Mouse (Mus musculus) mature B cell (primary cell): ENCODE data around the gene Psmb10.
"Not testable (repeated sequence)": the region's sequence is repeated elsewhere in the genome, so short reads cannot be mapped to it uniquely, and the experiment has no call there.

Experiments
- in situ Hi-C: fragments of 300-500 bp; cut with MboI; formaldehyde crosslinking; loops from 2 replicates; pipeline ENCODE4 v1.14.3; 2019

Gene Psmb10

DNA sequence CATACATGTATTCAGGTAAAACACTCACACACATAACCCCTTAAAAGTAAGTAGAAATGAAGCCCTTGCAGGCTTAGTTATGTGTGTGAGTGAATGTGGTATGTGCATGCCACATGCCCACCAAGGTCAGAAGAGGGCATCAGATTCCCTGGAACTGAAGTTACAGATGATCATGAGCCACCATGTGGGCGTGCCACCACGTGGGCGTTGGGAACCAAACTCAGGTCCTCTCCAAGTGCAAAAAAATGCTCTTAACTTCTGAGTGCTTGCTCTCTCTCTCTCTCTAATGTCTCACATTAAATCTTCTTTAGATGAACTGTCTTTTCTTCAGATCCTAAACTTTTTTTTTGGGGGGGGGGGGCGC is at the start of gene Psmb10:
Gene Psmb10, minus strand, starts transcription at position 139 of the 364 bp plus-strand sequence.
- in situ Hi-C loops, result loop anchor here (25.0 kb wide), 1 partner anchor 226 kb away; the partner anchor contains the start of genes 4933405L10Rik, Acd, Enkd1 and Pard6a

DNA sequence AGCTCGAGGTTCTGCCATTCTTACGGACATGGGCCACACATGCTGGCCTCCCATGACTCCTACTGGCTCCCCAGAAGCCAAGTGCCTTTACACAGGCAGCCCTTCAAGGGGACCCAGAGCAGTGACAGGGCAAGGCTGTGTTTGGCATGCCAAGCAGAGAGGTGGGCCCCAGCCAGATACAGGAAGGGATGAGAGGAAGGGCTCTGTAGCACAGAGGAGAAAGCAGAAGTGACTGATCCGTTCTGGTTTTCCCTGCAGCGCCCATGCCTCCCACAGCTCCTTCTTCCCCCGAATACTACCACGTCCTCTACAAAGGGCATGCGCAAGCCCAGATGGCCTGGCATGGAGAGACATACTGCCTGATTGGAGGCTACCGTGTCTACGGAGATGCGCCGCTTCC is 45.2 kb upstream of the Psmb10 start:
- in situ Hi-C loops, result not testable (repeated sequence)

DNA sequence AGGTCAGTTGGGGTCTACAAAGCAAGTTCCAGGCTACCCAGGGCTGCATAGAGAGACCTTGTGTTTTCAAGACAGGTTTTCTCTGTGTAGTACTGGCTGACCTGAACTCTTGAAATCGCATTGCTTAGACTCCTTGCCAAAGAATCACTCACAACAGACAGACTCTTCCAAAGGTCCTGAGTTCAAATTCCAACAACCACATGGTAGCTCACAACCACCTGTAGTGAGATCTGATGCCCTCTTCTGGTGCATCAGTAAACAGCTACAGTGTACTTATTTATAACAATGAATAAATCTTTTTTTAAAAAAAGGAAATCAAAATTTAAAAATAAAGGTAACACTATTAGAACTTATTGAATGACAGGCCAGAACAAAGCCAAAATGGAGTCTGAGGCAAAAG is 42.9 kb upstream of the Psmb10 start:
- in situ Hi-C loops, result no loop called here

DNA sequence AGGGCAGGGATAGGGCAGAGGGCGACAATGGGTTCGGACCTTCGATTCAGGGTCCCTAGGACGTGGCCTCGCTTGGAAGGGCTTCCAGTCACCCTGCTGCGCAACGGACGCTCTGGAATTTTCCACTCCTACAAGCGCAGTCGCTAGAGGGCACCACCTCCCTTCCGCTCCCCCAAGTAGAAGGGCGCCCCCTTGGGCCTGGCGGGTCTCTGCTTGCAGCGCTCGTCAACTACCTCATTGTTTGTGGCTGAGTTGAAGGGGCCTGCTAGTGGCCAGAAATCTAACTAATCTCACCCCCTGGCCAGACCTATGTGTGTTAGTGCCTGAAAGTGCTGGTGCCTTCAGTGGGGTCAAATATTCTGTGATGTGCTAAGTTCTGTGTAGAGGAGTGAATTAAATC is 41.1 kb upstream of the Psmb10 start, which contains the start of gene Dpep3:
Gene Dpep3, minus strand, starts transcription at position 105 of the 400 bp plus-strand sequence.
- in situ Hi-C loops, result no loop called here

DNA sequence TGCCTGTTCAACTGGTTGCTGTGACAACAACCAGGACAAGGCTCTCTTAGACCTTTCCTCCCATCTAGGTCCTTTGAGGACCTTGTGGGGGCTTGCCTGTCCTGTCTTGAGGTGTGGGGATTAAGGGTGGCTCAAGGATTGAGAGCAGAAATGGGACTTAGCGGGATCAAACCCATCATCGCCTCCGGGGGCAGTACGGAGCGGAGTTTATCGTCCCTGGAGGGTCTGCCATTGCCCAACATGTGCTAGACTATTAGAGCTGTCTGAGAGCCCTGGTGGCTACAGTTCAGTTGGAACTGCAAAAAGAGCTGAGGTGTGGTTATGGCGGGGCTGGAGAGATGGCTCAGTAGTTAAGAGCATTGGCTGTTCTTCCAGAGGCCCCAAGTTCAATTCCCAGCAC is 37.1 kb upstream of the Psmb10 start:
- in situ Hi-C loops, result no loop called here

DNA sequence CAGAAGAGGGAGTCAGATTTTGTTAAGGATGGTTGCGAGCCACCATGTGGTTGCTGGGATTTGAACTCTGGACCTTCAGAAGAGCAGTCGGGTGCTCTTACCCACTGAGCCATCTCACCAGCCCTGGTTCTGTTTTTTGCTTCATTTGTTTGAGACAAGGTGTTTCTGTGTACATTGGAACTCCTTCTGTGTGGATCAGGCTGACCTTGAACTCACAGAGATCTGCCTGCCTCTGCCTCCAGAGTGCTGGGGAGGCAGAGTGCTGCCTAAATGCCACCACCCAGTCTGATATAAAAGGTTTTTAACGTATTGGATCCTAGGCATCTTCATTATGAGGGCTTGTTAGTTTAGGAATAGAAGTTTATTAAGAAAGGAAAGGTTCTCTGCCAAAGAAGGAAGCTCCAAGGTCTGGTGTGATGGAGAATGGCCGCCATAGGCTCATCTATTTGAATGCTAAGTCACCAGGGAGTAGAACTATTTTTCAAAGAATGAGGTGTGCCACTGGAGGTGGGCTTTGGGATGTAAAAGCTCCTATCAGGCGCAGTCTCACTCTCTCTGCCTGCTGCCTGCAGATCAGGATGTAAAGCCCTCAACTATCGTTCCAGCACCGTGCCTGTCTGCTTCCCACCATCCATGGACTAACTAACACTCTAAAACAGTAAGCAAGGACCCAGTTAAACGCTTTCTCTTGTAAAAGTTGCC is 32.9 kb upstream of the Psmb10 start:
- in situ Hi-C loops, result no loop called here

DNA sequence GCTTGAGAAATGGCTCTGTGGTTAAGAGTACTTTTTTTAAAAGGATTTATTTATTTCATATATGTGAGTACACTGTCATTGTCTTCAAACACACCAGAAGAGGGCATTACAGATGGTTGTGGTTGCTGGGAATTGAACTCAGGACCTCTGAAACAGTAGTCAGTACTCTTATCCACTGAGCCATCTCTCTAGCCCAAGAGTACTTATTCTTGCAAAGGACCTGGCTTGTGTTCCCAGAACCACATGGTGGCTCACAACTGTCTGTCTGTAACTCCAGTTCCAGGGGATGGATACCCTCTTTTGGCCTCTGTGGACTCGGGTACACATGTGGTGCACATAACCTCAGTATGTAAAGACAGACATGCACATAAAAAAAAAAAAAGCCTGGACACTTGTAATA is 31.1 kb upstream of the Psmb10 start:
- in situ Hi-C loops, result no loop called here

DNA sequence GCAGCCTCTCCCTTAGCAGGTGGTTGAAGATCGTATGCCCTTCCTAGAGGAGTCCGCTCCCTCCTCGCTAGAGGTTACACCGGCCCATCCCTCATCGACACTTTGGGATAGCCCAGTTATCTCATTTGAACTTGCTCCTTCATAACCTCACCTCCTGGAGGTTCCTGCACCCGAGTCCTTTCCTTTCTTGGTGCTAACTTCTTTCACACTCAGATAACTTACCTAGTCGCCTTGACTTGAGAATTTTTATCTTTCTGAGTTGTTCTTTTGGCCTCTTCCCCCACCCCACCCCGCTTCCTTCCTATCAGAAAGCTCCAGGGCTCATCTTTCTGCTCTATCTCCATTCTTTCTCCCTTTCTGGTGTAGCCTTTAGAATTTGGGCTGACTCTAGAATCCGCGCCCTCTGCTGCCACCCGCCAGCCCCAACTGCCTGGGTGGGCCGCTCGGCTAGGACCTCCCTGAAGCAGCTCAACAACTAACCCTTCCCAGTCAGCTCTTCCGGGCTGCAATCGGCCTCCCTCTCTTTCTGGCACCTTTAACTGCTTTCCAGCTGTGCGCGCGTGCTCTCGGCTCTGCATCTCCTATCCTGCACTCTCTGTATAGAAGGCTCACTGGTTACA is 28.6 kb upstream of the Psmb10 start:
- in situ Hi-C loops, result no loop called here

DNA sequence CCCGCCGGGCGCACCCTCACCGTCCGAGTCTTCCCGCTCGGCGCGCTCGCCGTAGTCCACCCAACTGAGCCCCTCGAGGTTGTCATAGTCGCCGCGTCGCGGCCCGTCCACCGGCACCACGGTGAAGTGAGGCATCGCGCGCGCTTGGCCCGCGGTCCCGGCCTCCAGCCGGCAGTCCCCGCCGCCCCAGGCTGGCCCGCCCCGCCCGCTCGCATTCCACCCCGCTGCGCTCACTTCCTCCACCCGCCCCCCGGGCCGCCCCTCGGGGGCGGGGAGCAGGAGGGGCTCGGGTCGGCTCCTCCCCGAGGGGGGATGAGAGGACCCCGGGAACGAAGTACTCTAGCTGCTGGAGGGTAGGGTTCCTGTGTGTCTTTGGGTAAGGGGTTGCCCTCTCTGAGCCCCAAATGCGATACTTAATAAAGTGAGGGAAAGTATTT is 27.7 kb upstream of the Psmb10 start, which contains the start of gene Slc12a4:
Gene Slc12a4, minus strand, starts transcription at position 193 of the 437 bp plus-strand sequence.
- in situ Hi-C loops, result no loop called here

DNA sequence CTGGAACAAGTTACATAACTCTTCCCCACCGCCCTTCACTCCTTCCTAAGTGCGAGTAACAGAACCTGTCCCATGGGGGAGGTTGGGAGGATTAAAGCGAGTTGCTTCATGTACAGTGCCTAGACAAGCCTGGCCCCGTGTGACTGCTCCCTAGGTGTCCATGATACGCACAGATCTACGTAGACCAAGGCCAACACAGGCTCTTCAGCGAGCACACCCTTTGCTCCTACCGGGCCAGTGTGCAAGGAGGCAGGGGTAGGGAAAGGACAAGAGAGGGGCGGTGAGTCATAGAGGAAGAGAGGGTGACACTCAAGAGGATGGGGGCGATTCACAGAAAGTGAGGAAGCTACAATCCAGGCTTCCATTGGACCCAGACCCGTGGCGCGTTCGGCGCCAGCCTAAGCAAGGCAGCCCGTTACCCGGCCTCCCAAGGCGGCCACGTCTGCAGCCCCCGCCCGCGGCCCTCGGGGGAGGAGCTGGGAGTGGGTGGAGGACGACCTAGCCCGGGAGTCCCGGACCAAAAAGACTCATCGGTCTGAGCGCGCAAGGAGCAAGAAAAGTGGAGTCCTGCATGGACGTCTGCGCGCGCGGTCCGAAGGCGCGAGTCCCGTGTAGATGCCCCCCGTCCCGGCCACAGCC is 27.1 kb upstream of the Psmb10 start:
- in situ Hi-C loops, result no loop called here

DNA sequence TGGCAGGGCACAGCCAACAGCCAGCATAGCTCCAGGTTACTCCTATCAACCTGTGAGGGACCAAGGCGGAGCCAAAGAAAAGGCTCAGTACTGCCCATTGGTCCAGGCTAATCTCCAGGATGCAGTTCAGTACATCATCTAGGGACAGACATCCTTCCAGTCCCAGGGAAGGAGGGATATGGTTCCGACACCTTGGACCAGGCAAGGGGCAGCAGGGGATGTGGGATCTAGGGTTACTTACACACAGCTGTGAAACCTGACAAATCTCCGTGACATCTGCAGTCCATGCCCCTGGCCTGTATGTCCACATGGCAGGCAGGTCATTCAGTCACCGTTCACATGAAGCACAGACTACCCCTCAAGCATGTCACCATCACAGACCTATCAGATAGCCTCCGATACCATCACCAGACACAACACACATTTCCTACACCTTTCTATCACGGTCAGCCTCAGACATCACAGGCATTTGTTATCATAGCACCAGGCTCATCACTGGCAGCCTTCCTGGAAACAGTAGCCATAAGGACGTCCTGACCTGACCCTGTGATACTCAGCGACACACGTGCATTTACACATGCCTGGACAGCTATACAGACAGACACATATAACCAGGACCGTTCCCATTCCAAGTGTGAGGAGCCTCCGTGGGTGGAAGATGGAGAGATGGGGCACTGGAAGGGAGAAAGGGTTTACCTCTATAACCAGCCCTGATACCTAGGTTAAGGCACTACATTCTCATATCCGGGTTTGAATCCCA is 26.4 kb upstream of the Psmb10 start:
- in situ Hi-C loops, result no loop called here

DNA sequence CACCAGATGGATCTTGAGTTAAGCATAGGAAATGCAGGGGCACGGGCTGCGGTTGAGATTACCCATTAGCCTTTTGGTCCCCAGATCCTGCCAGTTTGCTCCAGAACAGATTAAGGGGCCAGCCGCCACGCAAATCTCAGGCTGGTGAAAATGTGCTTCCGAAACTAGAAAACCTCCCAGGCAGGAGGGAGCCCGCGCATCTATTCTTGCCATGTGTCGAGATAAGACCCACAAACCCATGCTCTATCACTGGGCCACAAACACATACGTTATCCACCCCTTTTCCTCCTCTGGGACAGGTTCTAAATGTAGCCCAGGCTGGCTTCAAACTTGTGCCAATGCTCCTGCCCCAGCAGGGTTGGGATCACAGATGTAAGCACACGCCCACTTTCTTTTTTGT is 23.3 kb upstream of the Psmb10 start:
- in situ Hi-C loops, result no loop called here

DNA sequence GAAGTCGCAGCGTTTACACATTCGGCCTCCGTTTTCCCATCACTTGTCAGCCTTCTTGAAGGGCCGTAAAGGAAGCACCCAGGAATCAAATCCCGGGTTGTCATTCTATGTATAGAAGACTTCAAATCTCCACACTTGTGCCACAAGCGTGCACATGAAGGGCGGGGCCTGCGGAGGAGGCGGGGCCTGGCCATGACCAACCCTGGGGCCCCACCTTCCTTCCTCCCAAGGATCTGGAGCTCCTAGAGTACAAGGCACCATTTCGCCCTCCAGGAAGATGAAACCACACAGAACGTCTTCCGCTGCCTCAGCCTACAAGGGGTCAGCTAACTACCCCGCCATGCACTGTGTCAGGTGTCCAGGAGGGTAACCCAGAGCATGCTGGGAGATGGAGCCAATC is 22.9 kb upstream of the Psmb10 start:
- in situ Hi-C loops, result no loop called here

DNA sequence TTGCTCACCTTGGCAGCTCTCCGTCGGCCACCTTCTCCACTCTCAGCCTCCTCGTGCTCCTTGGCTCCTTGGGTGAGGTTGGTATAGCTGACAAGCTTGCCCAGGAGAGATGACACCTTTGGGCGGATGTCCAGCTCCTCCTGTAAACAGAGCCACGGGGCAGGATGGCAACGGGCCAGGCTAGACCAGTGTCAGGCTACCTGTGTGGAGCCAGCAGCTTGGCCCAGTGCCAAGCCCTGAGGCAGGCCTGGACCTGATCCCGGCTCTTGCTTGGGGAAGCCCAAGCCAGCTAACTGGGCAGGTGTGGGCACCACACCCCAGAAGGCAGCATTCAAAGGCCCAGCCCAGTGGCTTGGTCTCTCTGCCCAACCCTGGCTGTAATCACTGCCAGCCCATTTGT is 21.1 kb upstream of the Psmb10 start:
- in situ Hi-C loops, result no loop called here

DNA sequence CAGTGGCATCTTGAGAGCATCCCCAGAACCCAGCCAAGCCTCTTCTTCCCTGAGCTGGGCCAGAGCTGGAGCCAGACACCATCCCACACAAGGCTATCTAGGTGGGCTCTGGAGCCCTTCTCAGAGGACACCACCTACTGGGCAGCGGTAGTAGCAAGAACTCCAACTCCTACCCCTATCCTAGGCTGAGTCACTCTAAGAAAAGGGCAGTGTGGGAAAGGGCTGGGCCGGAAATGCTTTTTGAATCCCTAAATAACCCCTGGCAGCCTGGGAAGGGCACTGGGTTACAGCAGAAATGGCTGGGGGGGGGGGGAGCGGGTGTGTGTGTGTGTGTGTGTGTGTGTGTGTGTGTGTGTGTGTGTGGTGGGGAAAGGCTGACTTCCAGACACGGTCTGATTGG is 19.6 kb upstream of the Psmb10 start:
- in situ Hi-C loops, result no loop called here

DNA sequence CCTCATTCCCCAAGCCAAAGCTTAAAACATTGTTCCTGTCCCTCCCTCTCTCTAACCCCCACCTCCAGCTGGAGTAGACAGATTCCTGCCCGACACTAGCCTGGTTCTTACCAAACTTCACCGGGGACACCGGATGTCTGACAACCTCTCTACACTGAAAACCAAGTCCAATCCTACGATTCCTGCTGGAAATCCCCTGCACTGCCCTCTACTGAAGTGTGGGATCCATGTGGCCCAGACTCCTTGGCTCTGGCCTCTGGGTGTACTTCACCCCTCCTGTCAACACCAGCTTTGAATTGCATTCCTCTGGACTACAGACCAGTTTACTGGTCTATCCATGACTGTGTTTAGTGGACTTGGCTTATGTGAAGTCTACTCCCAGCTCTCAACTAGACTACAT is 18.3 kb upstream of the Psmb10 start:
- in situ Hi-C loops, result no loop called here

DNA sequence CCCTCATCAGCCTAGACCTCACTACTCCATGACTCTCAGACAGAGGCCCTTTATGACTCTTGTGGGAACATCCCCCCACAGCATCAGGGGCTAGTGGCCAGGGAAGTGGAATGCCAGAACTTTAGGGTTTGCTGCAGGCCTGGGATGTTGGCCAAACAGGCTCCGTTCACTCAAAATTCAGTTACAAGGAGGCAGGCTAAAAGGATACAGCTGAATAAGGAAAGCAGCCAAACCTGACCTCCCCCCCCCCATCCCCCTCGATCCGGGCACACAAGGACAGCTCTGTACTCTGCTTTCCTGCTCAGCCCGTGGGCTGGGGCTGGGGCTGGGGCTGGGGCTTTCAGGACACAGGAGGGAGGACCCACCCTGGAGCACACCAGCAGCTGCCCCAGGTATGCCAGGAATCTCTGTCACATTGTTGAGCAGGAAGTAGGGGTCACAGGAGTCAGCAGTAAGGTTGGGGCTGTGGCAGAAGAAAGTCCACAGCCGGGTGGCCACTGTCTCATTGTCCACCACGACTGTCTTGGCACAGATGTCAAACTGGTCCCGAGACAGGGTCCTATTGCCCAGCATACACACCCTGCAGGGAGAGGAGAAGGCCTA is 12.9 kb upstream of the Psmb10 start:
- in situ Hi-C loops, result no loop called here

DNA sequence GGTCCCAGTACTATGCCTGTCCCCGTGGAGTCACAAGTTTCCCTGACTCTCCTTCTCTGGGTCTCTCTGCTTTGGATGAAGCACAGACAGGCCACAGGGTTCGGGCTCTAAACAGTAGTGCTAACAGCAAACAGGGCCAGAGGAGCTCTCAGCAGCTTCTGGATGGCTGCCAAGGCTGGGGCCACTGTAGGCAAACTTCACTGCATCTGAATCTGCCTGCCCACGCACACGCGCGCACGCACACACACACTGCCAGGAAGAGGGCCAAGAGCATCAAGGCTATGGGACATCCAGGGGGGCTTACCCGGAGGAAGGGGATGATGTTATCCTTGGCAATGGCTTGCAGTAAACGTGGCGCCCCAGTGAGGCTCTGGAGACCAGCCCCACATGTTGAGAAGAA is 11.1 kb upstream of the Psmb10 start:
- in situ Hi-C loops, result loop anchor here (25.0 kb wide), 1 partner anchor 237 kb away; the partner anchor contains the start of genes 4933405L10Rik, Acd, Enkd1 and Pard6a

DNA sequence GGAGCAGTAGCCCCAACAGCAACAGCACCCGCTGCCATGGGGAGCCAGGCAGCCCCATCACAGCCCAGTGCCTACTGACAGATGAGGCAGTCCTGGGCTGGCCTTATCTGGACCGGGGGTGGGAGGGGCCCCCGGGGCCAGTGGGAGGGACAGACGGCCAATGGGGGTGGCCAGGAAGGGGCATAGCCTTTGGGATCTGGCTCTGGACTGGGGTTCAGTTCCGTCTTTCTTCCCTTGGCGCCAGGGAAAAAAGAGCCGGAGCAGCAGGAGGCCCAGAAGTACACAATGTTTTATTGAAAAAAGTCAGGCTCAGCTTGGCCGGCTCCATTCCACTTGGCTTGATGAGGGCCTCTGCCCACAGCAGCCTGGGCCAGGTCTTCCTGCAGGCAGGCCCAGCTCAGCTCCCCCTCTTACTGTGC is 5.1 kb upstream of the Psmb10 start, which contains the start of gene Lcat:
Gene Lcat, minus strand, starts transcription at position 62 of the 419 bp plus-strand sequence.
- in situ Hi-C loops, result loop anchor here (25.0 kb wide), 1 partner anchor 231 kb away; the partner anchor contains the start of genes 4933405L10Rik, Acd, Enkd1 and Pard6a

DNA sequence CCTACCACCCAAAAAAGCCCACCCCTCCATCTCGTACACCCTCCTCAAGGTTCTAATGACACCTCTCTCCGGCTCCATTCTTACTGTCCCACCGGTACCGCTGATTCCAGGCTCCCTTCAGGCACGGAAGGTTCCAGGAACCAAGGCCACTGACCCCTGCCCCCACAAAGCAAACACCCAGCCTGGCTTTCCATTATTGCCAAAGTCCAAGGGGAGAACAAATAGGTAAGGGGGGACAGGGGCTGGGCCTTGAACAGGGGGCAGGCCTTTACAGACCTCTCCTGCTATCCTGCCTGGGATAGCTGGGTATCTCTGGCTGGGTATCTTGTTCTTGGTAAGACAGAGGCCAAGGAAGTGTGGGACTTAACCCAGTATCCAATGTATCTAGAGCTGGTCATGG is 4.3 kb upstream of the Psmb10 start:
- in situ Hi-C loops, result loop anchor here (25.0 kb wide), 1 partner anchor 230 kb away; the partner anchor contains the start of genes 4933405L10Rik, Acd, Enkd1 and Pard6a

DNA sequence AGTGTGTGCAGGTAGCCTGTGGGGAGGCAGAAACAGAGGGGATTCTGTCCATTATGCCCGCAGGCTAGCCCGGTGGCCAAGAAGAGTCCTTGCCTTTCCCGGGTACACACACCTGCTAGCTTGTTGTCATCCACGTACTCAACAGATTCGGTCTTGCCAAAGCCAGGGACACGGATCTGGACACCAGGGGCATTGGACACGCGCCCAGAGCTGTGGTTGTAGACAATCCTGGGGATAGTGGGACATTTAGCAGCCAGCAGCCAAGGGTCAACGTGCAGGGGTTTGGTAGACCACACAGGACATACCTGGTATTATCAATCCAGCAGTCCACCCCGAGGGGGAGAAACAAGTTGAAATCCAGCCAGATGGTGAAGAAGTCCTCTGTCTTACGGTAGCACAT is 3.8 kb upstream of the Psmb10 start:
- in situ Hi-C loops, result loop anchor here (25.0 kb wide), 1 partner anchor 230 kb away; the partner anchor contains the start of genes 4933405L10Rik, Acd, Enkd1 and Pard6a
